Mouse (Mus musculus) heart, postnatal 14 days (tissue): Measurements from ENCODE around the gene Sptan1. TPM values are rescaled to one million over a fixed set of nuclear protein-coding genes. Genes with fewer than 3 reads are reported as not detected.

Source experiments
- DNase-seq, 2 experiments: peaks; one replicate each; pipeline ENCODE4 v3.0.0; 2021 to 2022
- intact Hi-C: fragments of 180-260 bp; cut with DNase I; formaldehyde crosslinking; loops from one replicate; pipeline ENCODE4 v1.15.1; 2025
- long read RNA-seq, 2 experiments: library from polyadenylated mRNA; stranded (forward); transcript quantifications; one replicate each; pipeline ENCODE4 v2.0.0; 2021
- total RNA-seq, 2 experiments: library from RNA; stranded (reverse); gene quantifications; 2 replicates each; pipeline ENCODE4 v1.2.3; 2021

Gene Sptan1
- total RNA-seq: 100 to 1,000 TPM; 255 TPM
- long read RNA-seq, experiment 1, partial matches to known transcripts: 41 of 58 reads
- long read RNA-seq, experiment 1, other reads (novel, unspliced or antisense): 16 of 58 reads
- long read RNA-seq, experiment 2, partial matches to known transcripts: 46 of 58 reads
- long read RNA-seq, experiment 2, other reads (novel, unspliced or antisense): 12 of 58 reads

DNA sequence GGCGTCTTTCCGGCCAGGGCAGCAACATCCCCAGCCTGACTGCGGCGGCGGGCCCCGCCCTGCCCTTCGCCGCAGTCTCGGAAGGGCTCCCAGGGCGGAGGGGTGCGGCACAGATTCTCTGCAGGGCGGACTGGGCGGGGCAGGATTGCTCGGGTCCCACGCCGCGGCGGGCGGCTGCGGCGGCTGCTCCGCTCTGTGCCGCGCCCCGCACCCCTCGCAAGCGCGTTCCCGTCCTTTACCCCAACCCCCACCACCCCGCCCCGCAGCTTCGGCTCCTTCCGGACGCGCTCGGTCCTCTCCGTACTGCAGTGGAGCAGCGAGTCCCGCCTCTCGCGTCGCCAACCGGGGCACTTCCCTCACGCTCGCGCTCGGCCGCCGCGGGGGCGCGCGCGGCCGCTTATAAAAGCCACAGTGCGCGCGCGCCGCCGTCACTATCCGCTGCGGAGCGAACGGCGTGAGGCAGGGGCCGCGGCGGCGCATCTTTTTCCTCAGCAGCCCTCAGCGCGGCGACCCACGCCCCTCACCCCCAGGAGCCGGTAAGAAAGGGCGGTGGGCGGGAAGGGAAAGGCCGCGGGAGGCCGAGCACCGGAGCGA lies at the start of gene Sptan1:
Gene Sptan1 (plus strand): TSS at position 311 of the 594 bp plus-strand sequence.
- intact Hi-C loops: loop anchor here (2.0 kb wide), 1 partner anchor 31 kb away; the partner anchor contains the start of gene Gle1
- DNase-seq: peak; percentile 98 to 99

DNA sequence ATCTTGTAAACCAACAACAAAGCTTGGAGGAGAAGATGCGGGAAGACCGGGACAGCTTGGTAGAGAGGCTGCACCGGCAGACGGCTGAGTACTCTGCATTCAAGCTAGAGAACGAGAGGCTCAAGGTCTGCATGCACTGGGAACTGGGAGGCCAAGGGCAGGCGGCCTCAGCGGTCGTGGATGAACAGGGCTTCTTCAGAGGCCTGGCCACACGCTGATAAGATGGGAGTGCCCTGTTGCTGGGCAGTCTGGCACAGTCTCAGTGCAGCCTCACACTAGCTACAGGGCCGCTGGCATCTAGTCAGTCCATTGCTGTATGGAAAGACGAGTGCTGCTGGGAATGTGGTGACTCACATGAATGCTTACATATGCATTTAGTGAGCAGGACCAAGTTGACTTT lies 47.7 kb upstream of the Sptan1 start:
- no peak for DNase-seq
- intact Hi-C loops: no loop called here

- intact Hi-C loops: no loop called here
- peak; percentile 78 to 87 for DNase-seq
Observed at GRCm38 (mm10) chr2:29922011-29922410, 43.3 kb upstream of the Sptan1 start.

DNA sequence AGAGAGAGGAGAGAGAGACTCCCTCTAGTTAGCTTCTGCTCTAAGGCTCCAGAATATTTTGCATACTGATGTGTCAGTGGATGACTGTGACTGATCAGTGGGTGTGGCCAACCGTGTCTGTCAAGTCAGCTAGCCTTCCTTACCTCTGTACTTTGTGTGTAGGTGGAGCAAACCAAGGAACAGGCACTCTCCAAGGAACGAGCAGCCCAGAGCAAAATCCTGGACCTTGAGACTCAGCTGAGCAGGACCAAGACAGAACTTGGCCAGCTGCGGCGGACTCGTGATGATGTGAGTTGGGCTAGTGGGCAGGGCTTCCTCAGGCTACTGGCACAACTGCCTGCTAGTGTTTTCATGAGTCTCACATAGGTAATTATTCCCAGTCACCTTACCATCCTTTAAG lies 38.8 kb upstream of the Sptan1 start:
- intact Hi-C loops: no loop called here
- DNase-seq: no peak

DNA sequence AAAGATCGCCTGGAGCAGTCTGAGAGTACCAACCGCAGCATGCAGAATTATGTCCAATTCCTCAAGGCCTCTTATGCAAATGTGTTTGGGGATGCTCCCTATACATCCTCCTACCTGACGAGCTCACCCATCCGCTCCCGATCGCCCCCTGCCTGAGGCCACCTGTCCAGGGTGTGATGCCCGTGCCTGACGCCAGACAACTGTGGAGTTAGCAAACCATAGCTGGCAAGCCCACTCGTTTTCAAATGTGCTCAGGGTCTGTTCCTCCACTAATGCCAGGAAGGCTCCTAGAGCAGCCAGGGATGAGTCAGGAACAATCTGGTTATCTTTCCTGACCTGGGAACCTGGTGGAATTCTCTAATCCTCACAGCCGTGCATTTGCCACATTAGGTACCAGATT lies 34.9 kb upstream of the Sptan1 start:
- DNase-seq: no peak
- intact Hi-C loops: no loop called here

GRCm38 (mm10) chr2:29931194-29931593 lies 34.2 kb upstream of the Sptan1 start:
- intact Hi-C loops: no loop called here

DNA sequence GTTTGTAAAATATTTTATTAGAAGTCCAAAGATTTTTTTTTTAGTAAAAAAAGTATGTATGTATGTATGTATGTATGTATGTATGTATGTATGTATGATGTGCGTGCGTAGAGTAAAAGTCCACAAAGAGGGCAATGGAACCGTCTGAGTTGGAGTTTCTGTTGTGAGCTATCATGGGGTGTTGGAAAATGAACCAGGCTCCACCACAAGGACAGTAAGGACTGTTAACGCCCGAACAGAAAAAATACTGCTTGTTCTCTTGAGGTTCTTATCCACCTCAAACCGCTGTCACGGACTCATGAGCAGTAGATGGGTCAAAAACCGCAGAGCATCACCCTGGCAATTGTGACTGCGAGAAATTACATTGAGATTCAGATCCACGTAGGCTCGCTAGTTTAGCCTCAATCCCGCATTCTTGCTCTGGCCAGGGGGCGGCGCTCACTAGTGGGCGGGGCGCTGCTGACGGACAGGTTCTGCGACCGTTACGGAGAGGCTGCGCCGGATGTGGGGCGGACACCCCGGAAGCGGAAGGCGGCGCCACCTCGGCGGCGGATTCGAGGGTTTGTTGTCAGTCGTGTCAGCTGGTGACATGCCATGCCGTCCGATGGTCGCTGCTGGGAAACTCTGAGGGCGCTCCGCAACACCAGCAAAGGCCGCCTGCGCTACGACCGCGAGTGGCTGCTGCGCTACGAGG lies 30.3 kb upstream of the Sptan1 start, which contains the start of gene Gle1:
Gene Gle1 (plus strand): TSS at position 521 of the 694 bp plus-strand sequence.
- intact Hi-C loops: loop anchor here (1.0 to 2.0 kb wide), 2 partner anchors 30 to 42 kb away; partner anchors contain the start of gene Sptan1
- peak; percentile 96 to 99 for DNase-seq

More at GRCm38 (mm10) chr2:29931194-29931593, 34.2 kb upstream of the Sptan1 start:
- DNase-seq: no peak

GRCm38 (mm10) chr2:29940073-29940472 lies 25.3 kb upstream of the Sptan1 start:
- intact Hi-C loops: no loop called here
- no peak for DNase-seq

DNA sequence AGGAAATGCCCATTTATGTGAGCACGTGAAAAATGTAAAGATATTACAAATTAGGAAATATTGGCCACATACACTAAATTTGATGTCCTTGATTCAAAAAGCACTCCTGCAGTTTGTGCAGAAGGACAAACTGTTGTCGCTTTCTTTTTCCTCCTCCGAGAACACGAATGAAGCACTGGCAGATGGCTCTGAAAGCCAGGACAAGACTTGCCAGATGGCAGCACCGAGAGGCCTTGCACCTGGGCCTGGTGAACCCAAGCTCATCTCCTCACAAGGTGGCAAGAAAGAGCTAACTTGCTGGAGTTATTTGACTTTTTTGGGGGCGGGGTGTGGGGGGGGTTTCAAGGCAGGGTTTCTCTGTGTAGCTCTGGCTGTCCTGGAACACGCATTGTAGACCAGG lies 24.5 kb upstream of the Sptan1 start:
- DNase-seq: no peak
- intact Hi-C loops: no loop called here

GRCm38 (mm10) chr2:29944723-29945122 lies 20.6 kb upstream of the Sptan1 start:
- intact Hi-C loops: no loop called here
- peak in 1 of 2 experiments; percentile 27 for DNase-seq

GRCm38 (mm10) chr2:29948896-29949295 lies 16.5 kb upstream of the Sptan1 start:
- intact Hi-C loops: no loop called here
- no peak for DNase-seq

- intact Hi-C loops: no loop called here
- no peak for DNase-seq
Observed at GRCm38 (mm10) chr2:29961246-29961645, 4.1 kb upstream of the Sptan1 start.

DNA sequence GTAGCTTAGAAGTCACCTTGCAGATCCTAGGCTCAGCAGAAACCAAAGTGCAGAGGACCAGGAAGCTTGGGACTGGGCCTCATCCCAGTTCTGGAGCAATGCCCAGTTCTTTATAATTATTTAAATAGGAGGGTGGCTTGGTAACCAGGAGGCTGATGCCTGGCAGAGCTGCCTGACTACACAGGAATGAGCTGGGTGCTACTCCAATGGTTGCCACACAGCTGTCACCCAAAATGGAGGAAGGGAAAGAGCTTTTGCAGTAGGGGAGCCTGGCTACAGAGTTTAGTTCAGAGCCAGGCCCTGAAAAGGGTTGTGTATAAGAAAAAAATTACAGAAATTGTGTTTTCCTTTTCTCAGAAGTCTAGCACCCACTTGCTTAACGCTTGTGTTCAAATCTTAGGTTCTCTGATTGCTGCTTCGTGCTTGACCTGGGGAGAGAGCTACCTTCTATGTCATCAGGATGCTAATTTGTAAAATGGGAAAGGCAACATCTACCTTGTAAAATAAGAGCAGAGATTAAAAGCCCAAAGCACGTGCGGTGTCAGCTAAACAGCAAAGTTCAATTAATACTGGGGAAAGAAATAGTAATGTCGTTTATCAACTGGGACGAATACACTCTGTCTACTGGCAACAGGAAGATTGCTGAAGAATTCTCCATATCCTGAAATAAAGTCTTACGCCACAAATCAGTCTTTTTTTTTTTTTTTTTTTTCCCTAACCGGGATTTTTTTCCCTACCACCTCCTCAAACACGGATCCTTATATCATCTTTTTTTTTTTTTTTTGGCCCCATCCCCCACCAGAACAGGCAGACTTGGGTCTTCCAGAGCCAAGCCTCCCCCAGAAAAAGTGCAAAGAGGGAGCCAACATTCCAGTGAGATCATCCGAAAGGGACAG lies 758 bp upstream of the Sptan1 start:
- DNase-seq: peak; percentile 26 to 40
- intact Hi-C loops: loop anchor here (2.0 kb wide), 1 partner anchor 30 kb away; the partner anchor contains the start of gene Gle1

- intact Hi-C loops: loop anchor here (2.0 kb wide), 1 partner anchor 31 kb away; the partner anchor contains the start of gene Gle1
Observed at GRCm38 (mm10) chr2:29965906-29966305, 546 bp downstream of the Sptan1 start.

DNA sequence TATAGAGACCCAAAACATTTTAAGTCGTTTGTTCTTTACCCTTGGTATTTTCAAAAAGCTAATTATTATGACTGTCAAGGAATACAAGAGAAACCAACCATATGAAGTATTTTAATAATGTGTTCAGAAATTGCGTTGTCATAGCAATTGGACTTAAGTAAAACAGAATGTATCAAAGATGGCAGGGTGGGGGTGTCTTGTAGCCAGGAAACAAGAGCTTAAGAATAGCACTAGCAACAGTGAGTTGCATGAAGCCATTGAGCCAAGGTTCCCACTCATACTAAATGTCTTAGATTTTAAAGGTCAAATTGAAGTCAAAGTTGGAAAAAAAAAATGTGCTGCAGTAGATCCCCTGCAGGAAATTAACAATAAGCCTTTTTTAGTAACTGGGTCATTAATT lies 1.5 kb downstream of the Sptan1 start:
- intact Hi-C loops: no loop called here
- no peak for DNase-seq

More at GRCm38 (mm10) chr2:29965906-29966305, 546 bp downstream of the Sptan1 start:
- DNase-seq: peak; percentile 50 to 60

DNA sequence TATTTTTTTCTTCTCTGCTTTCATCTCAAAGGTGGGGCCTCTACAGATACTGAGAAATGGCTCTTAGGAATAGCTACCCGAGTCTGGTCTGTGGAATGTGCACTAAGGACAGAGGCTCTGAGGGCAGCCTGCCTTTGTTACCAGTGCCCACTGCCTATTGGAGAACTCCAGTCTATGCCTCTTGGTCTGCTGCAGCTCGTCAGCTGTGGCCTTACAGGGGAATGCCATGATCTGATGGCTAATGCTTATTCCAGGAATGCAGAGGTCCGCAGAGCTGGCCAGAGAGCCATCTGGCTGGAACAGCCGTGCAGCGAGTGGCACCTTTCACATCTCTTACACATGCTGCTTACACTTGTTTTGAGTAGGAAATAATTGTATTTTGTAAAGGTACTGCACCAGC lies 2.4 kb downstream of the Sptan1 start:
- DNase-seq: no peak
- intact Hi-C loops: no loop called here

GRCm38 (mm10) chr2:29968638-29969037 lies 3.3 kb downstream of the Sptan1 start:
- DNase-seq: no peak
- intact Hi-C loops: no loop called here

- peak; percentile 77 to 85 for DNase-seq
- intact Hi-C loops: no loop called here
Observed at GRCm38 (mm10) chr2:29971838-29972635, 6.7 kb downstream of the Sptan1 start.

DNA sequence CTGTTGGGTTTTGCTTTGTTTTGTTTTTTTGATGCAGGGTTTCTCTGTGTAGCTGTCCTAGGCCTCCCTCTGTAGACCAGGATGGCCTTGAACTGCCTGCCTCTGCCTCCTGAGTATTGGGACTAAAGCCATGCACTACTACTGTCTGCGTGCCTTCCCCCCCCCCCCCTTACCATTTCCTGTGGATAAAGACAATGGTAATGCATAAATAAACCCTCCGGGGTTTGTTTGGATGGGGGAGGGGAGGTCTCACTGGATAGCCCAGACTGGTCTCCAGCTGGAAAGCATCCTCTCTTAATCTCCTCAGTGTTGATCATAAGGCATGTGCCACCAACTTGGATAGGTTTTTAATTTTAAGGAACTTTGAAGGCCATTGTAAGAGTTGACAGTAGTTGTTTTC lies 8.2 kb downstream of the Sptan1 start:
- intact Hi-C loops: no loop called here
- DNase-seq: no peak
